Mouse (Mus musculus) hindbrain, embryonic 12.5 days (tissue): Measurements from ENCODE around the gene Nfia. TPM values are rescaled to one million over a fixed set of nuclear protein-coding genes. Genes with fewer than 3 reads are reported as not detected.

ENCODE experiments used
- ATAC-seq: fragments of 200-750 bp; cut with Nextera tagmentation; 2 replicates; pipeline ENCODE4 v1.8.0; 2017; ENCODE audit warnings: moderate TSS enrichment; ENCODE audit not compliant: low FRiP score
- H3K27ac ChIP-seq: fragments of 300-500 bp; sonication (generic); 2 replicates; pipeline ENCODE4 v1.5.1; 2016; ENCODE audit warnings: mild to moderate bottlenecking
- H3K27me3 ChIP-seq: fragments of 300-500 bp; sonication (generic); 2 replicates; pipeline ENCODE4 v1.6.1; 2016; ENCODE audit warnings: mild to moderate bottlenecking
- H3K36me3 ChIP-seq: fragments of 300-500 bp; sonication (generic); 2 replicates; pipeline ENCODE4 v1.6.1; 2016; ENCODE audit warnings: mild to moderate bottlenecking
- H3K4me1 ChIP-seq: fragments of 300-500 bp; sonication (generic); 2 replicates; pipeline ENCODE4 v1.6.1; 2016
- H3K4me2 ChIP-seq: fragments of 300-500 bp; sonication (generic); replicated peaks from 2 replicates; pipeline ENCODE4 v1.6.1; 2016; ENCODE audit warnings: mild to moderate bottlenecking
- H3K4me3 ChIP-seq: fragments of 300-500 bp; sonication (generic); 2 replicates; pipeline ENCODE4 v1.5.1; 2016; ENCODE audit warnings: mild to moderate bottlenecking
- H3K9ac ChIP-seq: fragments of 300-500 bp; sonication (generic); 2 replicates; pipeline ENCODE4 v1.6.1; 2016; ENCODE audit warnings: mild to moderate bottlenecking, moderate library complexity
- H3K9me3 ChIP-seq: fragments of 300-500 bp; sonication (generic); replicated peaks from 2 replicates; pipeline ENCODE4 v1.6.1; 2016; ENCODE audit warnings: mild to moderate bottlenecking
- WGBS: fragments of 180-500 bp; shearing (Covaris S2); methylation state at CpG from one replicate; pipeline ENCODE4 v1.1.7; 2016; 5-methylcytosine and 5-hydroxymethylcytosine counted together
- polyA plus RNA-seq: library from polyadenylated mRNA; unstranded; fragments of >200 nt; fragmentation: Nextera tagmentation; extraction: Ambion mirVana; gene quantifications from 2 replicates; pipeline ENCODE4 v1.2.1, GENCODE M21; 2016

Nfia gene
- polyA plus RNA-seq, 1 experiment from 2014 or later = 58.4 TPM

- H3K27me3 ChIP-seq = no peaks in the 10 kb centered on the region
- H3K36me3 ChIP-seq = no peaks in the 10 kb centered on the region
- WGBS = 93% methylated on average over 7 of the region's 7 CpGs
- no peak overlapping the region for H3K4me2 ChIP-seq
- no peaks in the 10 kb centered on the region for H3K9me3 ChIP-seq
- ATAC-seq = no peak
- no peak overlapping the region for H3K4me3 ChIP-seq
- H3K27ac ChIP-seq = no peak overlapping the region
- no peak overlapping the region for H3K9ac ChIP-seq
- no peaks in the 10 kb centered on the region for H3K4me1 ChIP-seq
These were observed 196.3 kb downstream of the Nfia start for GRCm38 (mm10) chr4:97968786-97969348.

GRCm38 (mm10) chr4:97973064-97973463 is 200.5 kb downstream of the Nfia start:
- H3K4me1 ChIP-seq = 0 out of 2 replicates have a peak, but pooled peaks cover 5% of the 10 kb centered on the region
- 86% methylated on average over 2 of the region's 2 CpGs for WGBS
- no peak overlapping the region for H3K27ac ChIP-seq

DNA sequence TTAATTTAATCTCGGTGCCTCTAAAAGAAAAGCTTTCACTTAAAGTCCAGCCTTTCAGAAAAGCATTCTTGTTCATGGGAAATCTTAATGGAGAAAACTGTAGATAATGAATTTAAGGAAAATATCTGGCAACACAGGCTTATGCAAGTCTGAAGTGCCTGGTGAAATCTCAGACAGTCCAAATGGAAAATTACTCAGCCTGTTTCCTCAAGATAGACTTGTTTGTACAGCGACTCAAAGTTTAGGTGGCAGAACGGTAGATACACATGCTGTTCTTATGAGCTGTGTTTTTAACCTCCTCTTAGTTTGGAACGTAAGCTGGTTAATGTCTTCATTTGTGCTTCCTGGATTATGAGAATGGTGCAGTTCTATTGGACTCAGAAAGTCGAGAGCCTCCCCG is 201.5 kb downstream of the Nfia start:
- H3K4me2 ChIP-seq = no peak overlapping the region
- H3K4me3 ChIP-seq = no peak overlapping the region
- no peak overlapping the region for H3K27ac ChIP-seq
- WGBS = 86% methylated on average over 6 of the region's 6 CpGs
- no peak overlapping the region for H3K9ac ChIP-seq
- no peaks in the 10 kb centered on the region for H3K27me3 ChIP-seq
- H3K4me1 ChIP-seq = 0 out of 2 replicates have a peak, but pooled peaks cover 5% of the 10 kb centered on the region
- H3K36me3 ChIP-seq = no peaks in the 10 kb centered on the region
- no peak for ATAC-seq
- no peaks in the 10 kb centered on the region for H3K9me3 ChIP-seq

More at GRCm38 (mm10) chr4:97973064-97973463, 200.5 kb downstream of the Nfia start:
- Histone ChIP-seq H3K9me3 (no peaks in the 10 kb centered on the region), H3K4me3 (no peak overlapping the region), H3K4me2 (no peak overlapping the region), H3K36me3 (no peaks in the 10 kb centered on the region), H3K9ac (no peak overlapping the region), H3K27me3 (no peaks in the 10 kb centered on the region)
- ATAC-seq = no peak

GRCm38 (mm10) chr4:97976891-97977290 is 204.4 kb downstream of the Nfia start:
- H3K4me1 ChIP-seq = 0 out of 2 replicates have a peak, but pooled peaks cover 5% of the 10 kb centered on the region
- H3K9me3 ChIP-seq = no peaks in the 10 kb centered on the region
- H3K9ac ChIP-seq = no peak overlapping the region
- 75% methylated on average over 5 of the region's 5 CpGs for WGBS
- no peak overlapping the region for H3K4me3 ChIP-seq
- no peaks in the 10 kb centered on the region for H3K27me3 ChIP-seq
- H3K36me3 ChIP-seq = no peaks in the 10 kb centered on the region
- H3K4me2 ChIP-seq = no peak overlapping the region
- no peak for ATAC-seq
- no peak overlapping the region for H3K27ac ChIP-seq

GRCm38 (mm10) chr4:97984361-97984760 is 211.8 kb downstream of the Nfia start:
- Histone ChIP-seq H3K4me1 (peaks cover 9% of the 10 kb centered on the region; the same call in 1 of the 2 replicates), H3K36me3 (no peaks in the 10 kb centered on the region), H3K4me2 (no peak overlapping the region), H3K27ac (no peak overlapping the region), H3K27me3 (no peaks in the 10 kb centered on the region), H3K4me3 (no peak overlapping the region), H3K9me3 (no peaks in the 10 kb centered on the region), H3K9ac (no peak overlapping the region)
- WGBS = 98% methylated on average over 2 of the region's 2 CpGs
- no peak for ATAC-seq

DNA sequence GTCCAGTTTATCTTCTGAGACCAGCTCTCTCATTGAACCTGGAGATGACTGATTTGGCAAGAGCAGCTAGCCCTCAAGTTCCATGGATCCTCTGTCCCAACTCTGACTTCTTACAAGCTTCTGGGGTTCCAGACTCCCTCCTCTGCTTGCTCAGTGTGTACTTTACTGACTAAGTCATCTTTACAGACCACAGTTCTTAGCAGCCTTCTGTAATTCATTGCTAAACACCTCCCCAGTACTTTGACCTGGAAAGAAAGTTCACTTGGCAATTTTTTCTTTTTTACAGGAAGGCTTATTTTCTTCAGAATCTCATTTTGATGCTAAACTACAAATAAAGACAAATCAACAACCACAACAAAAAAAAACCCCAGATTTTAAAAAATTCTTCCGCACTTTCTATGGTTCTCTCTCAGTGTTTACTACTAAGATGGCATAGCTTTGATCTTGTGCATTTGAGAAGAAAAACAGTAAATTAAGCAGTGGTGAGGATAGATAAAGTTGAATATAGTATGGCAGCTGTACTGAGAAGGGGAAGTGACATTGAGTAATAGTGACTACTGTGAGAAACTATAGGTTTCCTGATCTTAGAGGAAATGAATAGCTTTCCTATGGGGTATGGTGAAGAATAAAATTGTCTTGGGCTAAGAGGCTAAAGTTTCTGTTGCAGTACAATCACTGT is 213.7 kb downstream of the Nfia start:
- WGBS = 96% methylated on average over 1 of the region's 1 CpGs
- H3K9me3 ChIP-seq = no peaks in the 10 kb centered on the region
- H3K4me3 ChIP-seq = no peak overlapping the region
- H3K27me3 ChIP-seq = no peaks in the 10 kb centered on the region
- no peaks in the 10 kb centered on the region for H3K36me3 ChIP-seq
- H3K9ac ChIP-seq = no peak overlapping the region
- H3K4me1 ChIP-seq = peaks cover 9% of the 10 kb centered on the region; the same call in 1 of the 2 replicates
- no peak overlapping the region for H3K27ac ChIP-seq
- no peak overlapping the region for H3K4me2 ChIP-seq
- ATAC-seq = no peak

DNA sequence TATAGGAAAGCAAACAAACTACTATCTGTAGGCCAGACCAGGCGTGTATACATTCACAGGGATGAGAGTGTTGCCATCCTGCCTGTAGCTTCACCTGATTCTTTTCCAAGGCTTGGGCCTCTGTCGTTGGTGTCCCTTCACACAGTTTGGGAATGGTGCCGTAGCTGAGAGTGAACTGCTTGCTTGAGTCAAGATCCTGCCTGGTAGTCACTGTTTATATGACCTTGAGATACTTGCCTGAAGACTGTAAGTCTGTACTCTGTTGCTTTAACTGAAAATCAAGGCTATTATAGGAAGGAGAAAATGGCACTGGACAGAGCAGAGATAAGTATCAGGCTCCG is 214.2 kb downstream of the Nfia start:
- WGBS = 89% methylated on average over 4 of the region's 4 CpGs
- no peak overlapping the region for H3K27ac ChIP-seq
- H3K4me2 ChIP-seq = no peak overlapping the region
- H3K4me3 ChIP-seq = no peak overlapping the region
- H3K4me1 ChIP-seq = peaks cover 9% of the 10 kb centered on the region; the same call in 1 of the 2 replicates
- H3K9ac ChIP-seq = no peak overlapping the region
- no peaks in the 10 kb centered on the region for H3K27me3 ChIP-seq
- no peaks in the 10 kb centered on the region for H3K36me3 ChIP-seq
- no peak for ATAC-seq
- H3K9me3 ChIP-seq = no peaks in the 10 kb centered on the region

- 49% methylated on average over 5 of the region's 5 CpGs for WGBS
- Histone ChIP-seq H3K27ac (no peak overlapping the region), H3K4me1 (peaks cover 11% of the 10 kb centered on the region; the same call in 1 of the 2 replicates), H3K9me3 (no peaks in the 10 kb centered on the region), H3K4me3 (no peak overlapping the region), H3K4me2 (no peak overlapping the region), H3K9ac (no peak overlapping the region), H3K36me3 (no peaks in the 10 kb centered on the region), H3K27me3 (no peaks in the 10 kb centered on the region)
- ATAC-seq = no peak
These were observed 216.2 kb downstream of the Nfia start for GRCm38 (mm10) chr4:97988703-97989102.

DNA sequence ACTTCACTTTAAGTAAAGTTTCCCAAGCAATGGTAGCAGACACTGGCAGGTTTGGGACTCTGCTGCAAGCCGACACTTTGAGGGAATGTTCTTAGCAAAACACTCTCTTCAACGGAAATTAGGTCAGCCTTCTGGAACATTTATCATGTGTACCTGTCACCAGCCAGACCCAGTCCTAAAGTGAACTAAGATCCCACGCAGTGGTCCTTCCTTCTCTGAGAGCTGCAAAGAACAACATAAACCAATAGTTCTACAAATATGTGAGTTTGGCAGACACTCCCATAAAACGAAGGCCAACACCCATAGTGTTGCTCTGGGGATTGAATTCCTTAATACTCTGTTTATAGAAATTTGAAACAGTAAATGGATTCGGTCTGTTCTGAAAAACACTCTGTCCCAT is 217.9 kb downstream of the Nfia start:
- Histone ChIP-seq H3K9ac (no peak overlapping the region), H3K27ac (no peak overlapping the region), H3K9me3 (no peaks in the 10 kb centered on the region), H3K4me3 (no peak overlapping the region), H3K27me3 (no peaks in the 10 kb centered on the region), H3K4me1 (peaks cover 11% of the 10 kb centered on the region; the same call in 1 of the 2 replicates), H3K36me3 (no peaks in the 10 kb centered on the region), H3K4me2 (no peak overlapping the region)
- ATAC-seq = no peak
- 60% methylated on average over 5 of the region's 5 CpGs for WGBS

DNA sequence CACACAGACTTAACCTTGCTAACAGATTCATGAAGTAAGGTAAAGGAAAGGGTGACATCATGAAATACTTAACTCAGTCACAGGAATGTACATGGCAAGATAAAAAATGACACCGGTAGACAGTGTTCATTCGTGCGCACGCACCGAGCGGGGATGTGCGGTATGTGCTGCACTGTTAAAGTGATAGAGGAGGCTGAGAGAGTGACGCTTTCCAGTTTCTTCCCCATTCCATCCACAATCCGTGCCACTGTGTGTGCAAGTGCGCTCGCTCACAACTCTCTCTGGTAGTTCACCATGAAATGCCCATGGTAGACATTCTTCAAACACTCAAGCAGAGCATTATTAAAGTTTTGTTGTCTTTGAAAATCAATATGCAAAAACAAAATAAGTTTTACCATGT is 218.9 kb downstream of the Nfia start:
- WGBS = 79% methylated on average over 11 of the region's 11 CpGs
- Histone ChIP-seq H3K4me1 (peaks cover 11% of the 10 kb centered on the region; the same call in 1 of the 2 replicates), H3K4me3 (no peak overlapping the region), H3K9me3 (no peaks in the 10 kb centered on the region), H3K9ac (no peak overlapping the region), H3K4me2 (no peak overlapping the region), H3K36me3 (no peaks in the 10 kb centered on the region), H3K27ac (no peak overlapping the region), H3K27me3 (no peaks in the 10 kb centered on the region)
- peak; percentile 32; the same call in 1 of the 2 replicates for ATAC-seq

- H3K9me3 ChIP-seq = no peaks in the 10 kb centered on the region
- 14% methylated on average over 3 of the region's 3 CpGs for WGBS
- H3K4me2 ChIP-seq = no peak overlapping the region
- H3K4me3 ChIP-seq = no peak overlapping the region
- ATAC-seq = no peak
- peaks cover 11% of the 10 kb centered on the region; the same call in 1 of the 2 replicates for H3K4me1 ChIP-seq
- H3K9ac ChIP-seq = no peak overlapping the region
- no peak overlapping the region for H3K27ac ChIP-seq
- no peaks in the 10 kb centered on the region for H3K27me3 ChIP-seq
- no peaks in the 10 kb centered on the region for H3K36me3 ChIP-seq
These were observed 219.3 kb downstream of the Nfia start for GRCm38 (mm10) chr4:97991880-97992279.

DNA sequence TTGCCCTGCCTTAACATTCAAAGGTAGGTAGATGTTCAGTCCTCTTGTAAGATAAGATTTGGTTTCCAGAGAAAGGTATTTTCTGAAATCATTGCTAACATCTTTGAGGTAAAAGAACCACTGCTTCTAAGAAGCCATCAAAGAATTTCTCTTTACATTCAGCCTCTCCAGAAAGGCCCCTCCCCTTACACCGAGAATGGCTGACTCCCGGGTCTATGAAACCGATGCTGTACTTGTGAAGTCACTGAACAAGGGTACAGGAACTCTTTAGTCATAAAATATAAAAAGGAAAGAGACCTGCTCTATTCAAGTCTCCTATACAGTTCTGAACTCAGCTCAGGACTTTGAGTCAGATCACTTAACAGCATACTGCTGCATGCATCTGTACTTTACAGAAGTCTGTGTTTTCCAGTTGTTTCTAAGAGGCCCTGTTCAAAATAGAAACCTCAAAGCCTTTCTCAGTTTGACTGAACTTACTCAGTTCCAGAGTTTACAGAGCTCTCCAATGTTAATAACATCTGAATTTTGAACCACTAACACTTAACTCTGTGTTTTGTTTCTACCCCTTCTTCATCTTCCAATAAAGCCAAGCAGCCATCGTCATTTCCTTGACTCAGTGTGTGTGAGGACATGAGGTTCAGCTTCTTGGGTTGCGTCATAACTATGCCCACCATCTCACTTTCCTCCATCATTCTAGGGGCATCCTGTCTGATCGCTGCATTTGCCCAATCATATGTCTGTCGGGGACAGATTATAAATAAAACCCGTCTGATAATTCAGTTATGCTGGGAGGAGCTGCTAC is 223.6 kb downstream of the Nfia start:
- no peak overlapping the region for H3K27ac ChIP-seq
- H3K9me3 ChIP-seq = no peaks in the 10 kb centered on the region
- H3K4me2 ChIP-seq = no peak overlapping the region
- no peaks in the 10 kb centered on the region for H3K36me3 ChIP-seq
- WGBS = 84% methylated on average over 8 of the region's 8 CpGs
- H3K27me3 ChIP-seq = no peaks in the 10 kb centered on the region
- H3K4me1 ChIP-seq = 0 out of 2 replicates have a peak, but pooled peaks cover 4% of the 10 kb centered on the region
- no peak overlapping the region for H3K9ac ChIP-seq
- ATAC-seq = no peak
- no peak overlapping the region for H3K4me3 ChIP-seq
